Mouse (Mus musculus): ENCODE results near the gene Uqcr11. TPM values are rescaled to one million over a fixed set of nuclear protein-coding genes. Genes with fewer than 3 reads are reported as not detected.

Gene Uqcr11
- polyA plus RNA-seq, 1 experiment from 2014 or later = 522 TPM

GRCm38 (mm10) chr10:80421651-80422472 lies 15.2 kb upstream of the Uqcr11 start:
- H3K4me3 ChIP-seq (replicated peaks; ENCODE audit: low read length) = no peak overlapping the region
- peaks cover 33% of the 10 kb centered on the region for H3K4me1 ChIP-seq (replicated peaks; ENCODE audit: control insufficient read depth, insufficient read depth, low read length)
- peak overlapping the region; percentile 3; the same call in 1 of the 2 replicates for H3K4me2 ChIP-seq (ENCODE audit: low read length)
- no peak overlapping the region for H3K9ac ChIP-seq (replicated peaks; ENCODE audit: low read depth, low read length)
- WGBS = 65% methylated on average over 9 of the region's 9 CpGs
- H3K36me3 ChIP-seq (ENCODE audit: control insufficient read depth, insufficient read depth) = peaks cover 49% of the 10 kb centered on the region
- ATAC-seq = peak; percentile 45
- H3K9me3 ChIP-seq (ENCODE audit: control insufficient read depth, low read length) = peaks cover 4% of the 10 kb centered on the region; the same call in 1 of the 2 replicates
- H3K27ac ChIP-seq (ENCODE audit: low read length) = peak overlapping the region; percentile 67
- no peaks in the 10 kb centered on the region for H3K27me3 ChIP-seq (replicated peaks; ENCODE audit: control insufficient read depth, insufficient read depth, low read length)

- Histone ChIP-seq H3K4me1 (replicated peaks; ENCODE audit: control insufficient read depth, insufficient read depth, low read length) (peaks cover 33% of the 10 kb centered on the region), H3K4me3 (replicated peaks; ENCODE audit: low read length) (no peak overlapping the region), H3K9me3 (ENCODE audit: control insufficient read depth, low read length) (peaks cover 4% of the 10 kb centered on the region; the same call in 1 of the 2 replicates), H3K27me3 (replicated peaks; ENCODE audit: control insufficient read depth, insufficient read depth, low read length) (no peaks in the 10 kb centered on the region), H3K27ac (ENCODE audit: low read length) (no peak overlapping the region; the same call in 1 of the 2 replicates), H3K4me2 (ENCODE audit: low read length) (no peak overlapping the region), H3K36me3 (ENCODE audit: control insufficient read depth, insufficient read depth) (peaks cover 45% of the 10 kb centered on the region), H3K9ac (replicated peaks; ENCODE audit: low read depth, low read length) (no peak overlapping the region)
- 97% methylated on average over 8 of the region's 8 CpGs for WGBS
- no peak for ATAC-seq
These were observed 14.6 kb upstream of the Uqcr11 start for GRCm38 (mm10) chr10:80421208-80421607.

DNA sequence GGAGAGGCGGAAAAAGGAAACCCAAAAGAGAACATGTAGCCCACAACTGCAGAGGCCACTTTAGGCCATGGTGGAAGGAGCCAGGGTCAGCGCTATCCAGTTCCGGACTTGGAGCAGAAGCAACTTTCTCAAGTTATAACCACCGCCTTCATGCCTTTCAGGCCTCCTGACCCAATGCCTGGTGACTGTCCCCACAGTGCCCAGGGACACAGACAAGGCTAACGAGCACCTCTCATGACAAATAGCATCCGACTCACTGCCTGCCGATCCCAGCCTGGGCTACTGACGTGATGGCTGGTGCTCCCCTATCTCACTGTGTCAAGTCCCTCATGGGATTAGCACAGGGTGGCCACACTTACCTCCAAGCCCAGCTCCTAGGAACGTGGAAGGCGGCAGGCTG lies 14.1 kb upstream of the Uqcr11 start:
- Histone ChIP-seq H3K4me3 (replicated peaks; ENCODE audit: low read length) (no peak overlapping the region), H3K9ac (replicated peaks; ENCODE audit: low read depth, low read length) (no peak overlapping the region), H3K27ac (ENCODE audit: low read length) (no peak overlapping the region), H3K4me1 (replicated peaks; ENCODE audit: control insufficient read depth, insufficient read depth, low read length) (peaks cover 33% of the 10 kb centered on the region), H3K4me2 (ENCODE audit: low read length) (no peak overlapping the region), H3K9me3 (ENCODE audit: control insufficient read depth, low read length) (peaks cover 4% of the 10 kb centered on the region; the same call in 1 of the 2 replicates), H3K27me3 (replicated peaks; ENCODE audit: control insufficient read depth, insufficient read depth, low read length) (no peaks in the 10 kb centered on the region), H3K36me3 (ENCODE audit: control insufficient read depth, insufficient read depth) (peaks cover 45% of the 10 kb centered on the region)
- no peak for ATAC-seq
- 89% methylated on average over 10 of the region's 10 CpGs for WGBS

DNA sequence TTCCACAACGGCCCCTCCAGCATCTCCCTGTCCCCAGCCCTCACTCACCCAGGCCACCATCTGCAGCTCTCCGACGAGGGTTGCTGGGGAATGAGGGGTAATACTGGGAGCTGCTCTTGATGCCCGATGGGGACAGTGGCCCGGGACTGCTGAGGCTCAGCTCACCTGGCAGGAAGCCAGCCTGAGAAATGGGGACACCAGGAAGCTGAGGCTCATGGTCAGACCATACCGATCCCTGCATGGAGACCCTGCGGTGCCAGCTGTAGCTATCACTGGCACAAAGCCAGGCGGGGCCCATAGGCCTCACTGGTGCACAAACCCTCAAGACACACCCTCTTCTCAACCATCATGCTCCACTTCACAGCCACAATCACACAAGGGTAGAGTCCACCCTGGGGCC lies 12.8 kb upstream of the Uqcr11 start:
- 49% methylated on average over 8 of the region's 8 CpGs for WGBS
- Histone ChIP-seq H3K4me1 (replicated peaks; ENCODE audit: control insufficient read depth, insufficient read depth, low read length) (peaks cover 33% of the 10 kb centered on the region), H3K4me2 (ENCODE audit: low read length) (no peak overlapping the region), H3K36me3 (ENCODE audit: control insufficient read depth, insufficient read depth) (peaks cover 48% of the 10 kb centered on the region), H3K27me3 (replicated peaks; ENCODE audit: control insufficient read depth, insufficient read depth, low read length) (no peaks in the 10 kb centered on the region), H3K9ac (replicated peaks; ENCODE audit: low read depth, low read length) (no peak overlapping the region), H3K4me3 (replicated peaks; ENCODE audit: low read length) (no peak overlapping the region), H3K9me3 (ENCODE audit: control insufficient read depth, low read length) (no peaks in the 10 kb centered on the region), H3K27ac (ENCODE audit: low read length) (no peak overlapping the region)
- no peak for ATAC-seq

GRCm38 (mm10) chr10:80418311-80418710 lies 11.7 kb upstream of the Uqcr11 start:
- ATAC-seq = peak; percentile 52
- no peaks in the 10 kb centered on the region for H3K27me3 ChIP-seq (replicated peaks; ENCODE audit: control insufficient read depth, insufficient read depth, low read length)
- H3K36me3 ChIP-seq (ENCODE audit: control insufficient read depth, insufficient read depth) = peaks cover 50% of the 10 kb centered on the region
- peaks cover 34% of the 10 kb centered on the region for H3K4me1 ChIP-seq (replicated peaks; ENCODE audit: control insufficient read depth, insufficient read depth, low read length)
- H3K4me3 ChIP-seq (replicated peaks; ENCODE audit: low read length) = no peak overlapping the region
- no peak overlapping the region for H3K9ac ChIP-seq (replicated peaks; ENCODE audit: low read depth, low read length)
- H3K9me3 ChIP-seq (ENCODE audit: control insufficient read depth, low read length) = no peaks in the 10 kb centered on the region
- 32% methylated on average over 3 of the region's 3 CpGs for WGBS
- H3K27ac ChIP-seq (ENCODE audit: low read length) = no peak overlapping the region; the same call in 1 of the 2 replicates
- no peak overlapping the region for H3K4me2 ChIP-seq (ENCODE audit: low read length)

GRCm38 (mm10) chr10:80417841-80418240 lies 11.2 kb upstream of the Uqcr11 start:
- 84% methylated on average over 1 of the region's 1 CpGs for WGBS
- Histone ChIP-seq H3K36me3 (ENCODE audit: control insufficient read depth, insufficient read depth) (peaks cover 54% of the 10 kb centered on the region), H3K9me3 (ENCODE audit: control insufficient read depth, low read length) (no peaks in the 10 kb centered on the region), H3K27me3 (replicated peaks; ENCODE audit: control insufficient read depth, insufficient read depth, low read length) (no peaks in the 10 kb centered on the region), H3K4me2 (ENCODE audit: low read length) (no peak overlapping the region), H3K9ac (replicated peaks; ENCODE audit: low read depth, low read length) (no peak overlapping the region), H3K27ac (ENCODE audit: low read length) (no peak overlapping the region; the same call in 1 of the 2 replicates), H3K4me1 (replicated peaks; ENCODE audit: control insufficient read depth, insufficient read depth, low read length) (peaks cover 32% of the 10 kb centered on the region), H3K4me3 (replicated peaks; ENCODE audit: low read length) (no peak overlapping the region)
- no peak for ATAC-seq

GRCm38 (mm10) chr10:80417371-80417770 lies 10.7 kb upstream of the Uqcr11 start:
- 89% methylated on average over 10 of the region's 10 CpGs for WGBS
- no peak for ATAC-seq
- Histone ChIP-seq H3K9me3 (ENCODE audit: control insufficient read depth, low read length) (no peaks in the 10 kb centered on the region), H3K27ac (ENCODE audit: low read length) (no peak overlapping the region), H3K27me3 (replicated peaks; ENCODE audit: control insufficient read depth, insufficient read depth, low read length) (no peaks in the 10 kb centered on the region), H3K4me2 (ENCODE audit: low read length) (no peak overlapping the region), H3K4me1 (replicated peaks; ENCODE audit: control insufficient read depth, insufficient read depth, low read length) (peaks cover 27% of the 10 kb centered on the region), H3K4me3 (replicated peaks; ENCODE audit: low read length) (no peak overlapping the region), H3K36me3 (ENCODE audit: control insufficient read depth, insufficient read depth) (peaks cover 56% of the 10 kb centered on the region), H3K9ac (replicated peaks; ENCODE audit: low read depth, low read length) (no peak overlapping the region)

DNA sequence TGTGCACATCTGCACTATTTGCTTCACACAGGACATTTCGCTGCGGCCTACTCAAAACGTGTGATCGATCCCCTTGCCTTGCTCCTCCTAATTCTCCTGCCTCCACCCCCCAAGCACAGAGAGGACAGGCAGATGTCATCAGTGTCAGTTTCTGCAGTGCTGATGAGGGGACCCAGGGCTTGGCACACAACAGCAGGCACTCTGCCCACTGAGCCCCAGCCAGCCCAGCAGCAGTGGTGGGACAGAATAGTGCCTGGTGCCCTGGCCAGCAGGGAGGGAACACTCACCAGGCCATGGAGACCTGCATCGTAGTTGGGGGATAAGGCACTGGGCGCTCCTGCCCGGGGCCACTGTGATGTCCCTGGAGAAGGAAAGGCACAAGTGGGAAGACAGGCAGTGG lies 8.9 kb upstream of the Uqcr11 start:
- ATAC-seq = no peak
- WGBS = 91% methylated on average over 7 of the region's 7 CpGs
- H3K4me2 ChIP-seq (ENCODE audit: low read length) = no peak overlapping the region
- no peak overlapping the region for H3K27ac ChIP-seq (ENCODE audit: low read length)
- H3K36me3 ChIP-seq (ENCODE audit: control insufficient read depth, insufficient read depth) = peaks cover 60% of the 10 kb centered on the region
- no peak overlapping the region for H3K4me3 ChIP-seq (replicated peaks; ENCODE audit: low read length)
- H3K27me3 ChIP-seq (replicated peaks; ENCODE audit: control insufficient read depth, insufficient read depth, low read length) = no peaks in the 10 kb centered on the region
- H3K4me1 ChIP-seq (replicated peaks; ENCODE audit: control insufficient read depth, insufficient read depth, low read length) = peaks cover 18% of the 10 kb centered on the region
- no peak overlapping the region for H3K9ac ChIP-seq (replicated peaks; ENCODE audit: low read depth, low read length)
- no peaks in the 10 kb centered on the region for H3K9me3 ChIP-seq (ENCODE audit: control insufficient read depth, low read length)

DNA sequence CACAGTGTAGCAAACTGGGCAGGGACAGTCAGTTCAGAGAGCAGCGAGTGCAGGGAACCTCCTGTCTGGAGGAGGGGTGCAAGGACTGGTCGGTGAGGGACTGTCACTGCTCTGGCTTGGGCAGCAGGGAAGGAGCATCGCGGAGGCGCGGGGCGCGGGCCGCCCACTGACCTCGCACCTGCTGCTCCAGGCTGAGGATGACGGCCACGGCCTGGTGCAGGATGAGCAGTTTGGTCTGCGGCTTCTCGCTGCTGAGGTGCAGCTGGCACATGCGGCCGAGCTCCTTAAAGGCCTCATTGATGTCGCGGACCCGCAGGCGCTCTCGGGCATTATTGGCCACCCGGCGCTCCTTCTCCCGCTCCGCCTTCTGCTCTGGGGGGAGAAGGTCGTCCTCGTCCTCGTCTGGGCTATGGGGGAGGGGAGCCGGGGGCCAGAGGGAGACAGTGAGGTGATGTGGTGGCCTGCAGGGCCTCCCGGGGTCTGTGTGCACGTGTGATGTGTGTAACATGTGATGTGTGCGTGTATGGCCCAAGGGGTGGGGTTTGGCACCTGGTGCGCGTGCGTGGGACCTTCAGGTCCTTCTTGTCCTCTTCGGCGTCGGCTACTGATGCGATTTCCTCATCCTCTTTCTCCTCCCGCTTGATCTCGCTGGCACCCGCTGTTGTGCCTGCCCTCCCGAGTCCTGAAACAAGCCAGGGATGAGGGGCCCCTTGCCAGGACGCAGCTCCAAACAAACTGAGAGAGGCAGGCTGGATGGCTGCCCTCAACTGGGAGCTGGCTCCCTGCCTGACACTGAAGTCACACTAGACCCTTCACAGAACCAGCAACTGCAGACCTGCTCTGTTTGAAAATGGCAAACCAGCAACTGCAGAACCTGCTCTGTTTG lies 6.3 kb upstream of the Uqcr11 start:
- peak; percentile 29; the same call in 1 of the 2 replicates for ATAC-seq

More for the DNA sequence above, 6.3 kb upstream of the Uqcr11 start:
- no peak overlapping the region for H3K4me3 ChIP-seq (replicated peaks; ENCODE audit: low read length)
- H3K27me3 ChIP-seq (replicated peaks; ENCODE audit: control insufficient read depth, insufficient read depth, low read length) = no peaks in the 10 kb centered on the region
- H3K9me3 ChIP-seq (ENCODE audit: control insufficient read depth, low read length) = no peaks in the 10 kb centered on the region
- H3K27ac ChIP-seq (ENCODE audit: low read length) = peak overlapping the region; percentile 50
- H3K36me3 ChIP-seq (ENCODE audit: control insufficient read depth, insufficient read depth) = peaks cover 48% of the 10 kb centered on the region
- WGBS = 66% methylated on average over 44 of the region's 44 CpGs
- H3K4me1 ChIP-seq (replicated peaks; ENCODE audit: control insufficient read depth, insufficient read depth, low read length) = peaks cover 3% of the 10 kb centered on the region
- H3K4me2 ChIP-seq (ENCODE audit: low read length) = no peak overlapping the region
- no peak overlapping the region for H3K9ac ChIP-seq (replicated peaks; ENCODE audit: low read depth, low read length)
